Mouse (Mus musculus): ENCODE data around the gene Amt. TPM values are rescaled to one million over a fixed set of nuclear protein-coding genes. Genes with fewer than 3 reads are reported as not detected.

Gene Amt
- total RNA-seq, 2 experiments from 2014 or later: 29.5 to 34.0 TPM

DNA sequence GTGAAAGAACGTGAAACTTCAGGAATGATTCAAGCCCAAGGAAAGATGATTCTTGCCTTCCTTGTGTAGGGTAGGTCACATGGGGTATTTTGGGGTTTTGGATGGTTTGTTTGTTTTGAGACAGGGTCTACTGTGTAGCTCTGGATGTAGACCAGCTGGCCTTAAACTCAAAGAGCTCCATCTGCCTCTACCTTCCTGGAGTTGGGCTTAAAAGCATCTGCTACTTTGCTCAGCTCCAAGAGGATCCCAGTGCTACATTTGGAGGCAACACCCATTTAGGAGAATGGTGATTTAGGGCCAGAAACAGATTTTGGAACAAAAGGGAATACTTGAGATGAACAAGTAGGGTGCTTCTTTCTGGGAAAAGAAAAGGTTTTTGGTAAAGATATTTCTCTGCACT lies 28.1 kb downstream of the Amt start:
- DNase-seq (ENCODE audit: low spot score in 2 of 2): no peak

DNA sequence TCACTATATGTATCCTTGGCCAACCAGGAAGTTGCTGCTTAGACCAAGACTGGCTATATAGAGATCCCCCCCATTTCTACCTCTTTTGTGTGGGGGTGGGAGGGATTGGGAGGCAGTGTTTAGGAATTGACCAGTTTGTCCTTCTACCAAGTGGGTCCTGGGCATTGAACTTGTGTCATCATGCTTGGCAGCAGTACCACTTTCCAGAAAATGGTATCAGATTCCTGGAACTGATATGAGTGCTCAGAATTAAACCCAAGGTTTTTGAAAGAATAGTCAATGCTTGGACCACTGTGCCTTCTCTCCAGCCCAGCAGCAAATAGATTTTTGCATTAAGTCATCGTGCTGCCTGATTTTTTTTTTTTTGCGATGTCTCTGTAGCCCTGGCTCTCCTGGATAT lies 29.2 kb downstream of the Amt start:
- no peak for DNase-seq (ENCODE audit: low spot score in 2 of 2)
- intact Hi-C loops (cut with DNase I): no loop called here

More for the DNA sequence above, 28.1 kb downstream of the Amt start:
- intact Hi-C loops (cut with DNase I): no loop called here

DNA sequence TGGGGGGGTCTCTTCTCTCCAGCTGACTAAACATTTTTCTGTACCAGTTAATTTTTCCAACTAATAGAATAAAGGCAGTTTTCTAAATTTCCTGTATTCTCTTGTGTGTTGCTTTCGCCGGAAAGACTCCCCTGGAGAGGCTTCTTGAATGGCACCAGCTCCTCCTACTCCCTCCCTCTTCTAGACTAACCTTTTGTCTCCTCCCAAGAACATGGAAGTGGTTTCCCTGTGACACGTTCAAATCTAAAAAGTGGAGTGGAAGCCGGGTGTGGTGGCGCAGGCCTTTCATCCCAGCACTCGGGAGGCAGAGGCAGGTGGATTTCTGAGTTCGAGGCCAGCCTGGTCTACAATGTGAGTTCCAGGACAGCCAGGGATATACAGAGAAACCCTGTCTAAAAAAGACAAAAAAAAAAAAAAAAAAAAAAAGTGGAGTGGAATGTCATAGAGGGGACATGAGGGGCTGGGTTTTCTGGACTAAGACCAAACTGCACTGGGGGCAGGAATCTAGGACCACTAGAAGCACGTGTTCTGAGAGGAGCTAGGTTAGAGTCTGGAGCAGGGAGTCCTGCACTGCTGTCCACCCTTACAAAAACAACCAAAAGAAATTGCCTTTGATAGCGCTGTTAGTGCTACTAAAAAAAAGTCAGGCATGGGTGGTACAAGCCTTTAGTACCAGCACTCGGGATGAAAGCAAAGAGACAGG lies 41.3 kb downstream of the Amt start:
- no peak for DNase-seq (ENCODE audit: low spot score in 2 of 2)
- intact Hi-C loops (cut with DNase I): no loop called here

DNA sequence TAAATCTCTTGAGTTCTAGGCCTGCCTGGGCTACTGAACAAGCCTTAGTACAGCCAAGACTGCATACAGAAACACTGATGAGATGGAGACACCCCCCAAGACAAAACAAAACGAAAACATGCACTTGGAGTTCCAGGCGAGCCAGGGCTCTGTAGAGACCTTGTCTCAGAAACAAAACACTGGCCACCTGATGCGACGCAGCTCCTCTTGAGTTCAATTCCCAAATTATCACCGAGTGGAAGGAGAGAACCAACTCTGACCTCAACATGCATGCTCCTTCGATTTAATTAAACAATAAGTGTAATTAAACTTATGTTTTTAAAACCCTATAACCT lies 41.9 kb downstream of the Amt start:
- no peak for DNase-seq (ENCODE audit: low spot score in 2 of 2)
- intact Hi-C loops (cut with DNase I): no loop called here

DNA sequence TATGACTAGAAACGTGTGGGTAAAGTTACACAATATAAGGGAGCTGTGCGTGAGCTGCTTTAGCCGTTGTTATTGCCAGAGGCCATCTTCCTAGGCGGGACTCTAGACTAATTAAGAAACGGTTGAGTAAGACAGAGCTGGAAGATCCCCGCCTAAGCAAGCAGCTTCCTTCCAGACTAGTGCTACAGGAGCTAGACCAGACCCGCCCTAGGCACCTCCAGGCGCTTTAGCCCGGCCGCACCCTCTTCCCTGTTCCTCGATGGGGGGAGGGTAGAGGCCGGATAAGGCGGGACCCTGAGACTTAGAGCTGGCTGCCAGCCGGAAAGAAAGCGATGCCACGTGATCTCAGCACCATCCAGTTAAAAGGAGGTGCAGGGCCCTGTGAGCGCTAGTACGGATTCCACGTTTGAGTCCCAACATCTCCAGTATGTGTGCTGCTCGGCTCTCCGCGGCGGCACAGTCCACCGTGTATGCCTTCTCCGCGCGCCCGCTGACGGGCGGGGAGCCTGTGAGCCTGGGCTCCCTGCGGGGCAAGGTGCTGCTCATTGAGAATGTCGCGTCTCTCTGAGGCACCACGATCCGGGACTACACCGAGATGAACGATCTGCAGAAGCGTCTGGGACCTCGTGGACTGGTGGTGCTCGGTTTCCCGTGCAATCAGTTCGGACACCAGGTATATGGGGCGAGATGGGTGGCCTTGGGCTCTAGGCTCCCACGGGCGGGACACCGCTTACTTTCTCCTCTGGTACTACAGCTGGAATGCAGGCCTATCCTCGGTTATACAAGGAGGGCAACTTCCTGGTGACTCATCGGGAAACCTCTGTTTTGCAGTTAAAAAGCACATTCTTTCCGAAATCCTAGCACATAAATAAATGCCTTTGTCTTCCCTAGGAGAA lies 42.5 kb downstream of the Amt start, which contains the start of gene Gpx1:
TSS of gene Gpx1 (plus strand) at position 18 of the 896 bp plus-strand sequence.
- intact Hi-C loops (cut with DNase I): no loop called here
- peak; percentile 85 to 86 for DNase-seq (ENCODE audit: low spot score in 2 of 2)

DNA sequence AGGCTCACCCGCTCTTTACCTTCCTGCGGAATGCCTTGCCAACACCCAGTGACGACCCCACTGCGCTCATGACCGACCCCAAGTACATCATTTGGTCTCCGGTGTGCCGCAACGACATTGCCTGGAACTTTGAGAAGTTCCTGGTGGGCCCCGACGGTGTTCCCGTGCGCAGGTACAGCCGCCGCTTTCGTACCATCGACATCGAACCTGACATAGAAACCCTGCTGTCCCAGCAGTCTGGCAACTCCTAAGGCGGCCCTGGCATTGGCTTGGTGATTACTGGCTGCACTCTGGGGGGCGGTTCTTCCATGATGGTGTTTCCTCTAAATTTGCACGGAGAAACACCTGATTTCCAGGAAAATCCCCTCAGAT lies 43.2 kb downstream of the Amt start:
- intact Hi-C loops (cut with DNase I): no loop called here
- no peak for DNase-seq (ENCODE audit: low spot score in 2 of 2)

DNA sequence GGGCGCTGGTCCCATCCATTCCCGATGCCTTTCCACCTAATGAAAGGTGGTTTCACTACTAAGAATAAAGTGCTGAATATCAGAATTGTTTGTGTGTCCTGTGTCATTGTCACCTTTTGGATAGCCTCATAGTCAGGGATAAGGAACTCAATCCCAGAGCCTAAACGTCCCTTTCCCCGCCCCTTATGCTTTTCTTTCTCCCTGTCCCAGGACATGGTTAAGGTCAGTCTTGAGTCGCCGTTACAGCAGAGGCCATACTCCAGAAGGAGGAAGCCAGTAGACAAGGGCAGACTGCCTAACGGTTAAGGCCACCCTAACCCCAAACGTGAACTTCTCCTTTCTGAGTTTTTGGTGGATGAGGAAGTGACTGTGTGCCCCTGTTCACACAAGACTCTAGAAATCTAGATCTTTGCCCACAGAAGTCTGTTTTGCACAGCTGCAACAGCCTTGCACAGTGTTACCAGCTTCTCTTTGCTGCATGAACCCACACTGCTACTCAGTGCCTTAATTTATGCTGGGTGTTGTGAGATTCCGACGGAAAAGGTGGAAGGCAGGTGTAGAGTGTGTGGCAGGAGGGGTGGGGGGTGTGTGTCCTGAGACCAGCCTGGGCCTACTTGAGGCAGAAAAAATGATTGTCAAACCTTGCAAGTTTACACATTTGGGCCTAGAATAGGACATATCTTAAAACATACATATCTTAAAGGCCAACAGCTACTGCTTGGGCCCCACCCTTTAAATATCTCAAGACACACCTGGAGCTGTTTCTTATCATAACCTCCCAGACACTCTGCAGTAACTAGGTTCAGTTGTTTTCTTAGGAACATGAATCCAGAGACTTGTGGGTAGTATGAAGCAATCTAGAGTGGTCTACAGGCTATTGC lies 43.8 kb downstream of the Amt start:
- intact Hi-C loops (cut with DNase I): no loop called here
- DNase-seq (ENCODE audit: low spot score in 2 of 2): no peak

DNA sequence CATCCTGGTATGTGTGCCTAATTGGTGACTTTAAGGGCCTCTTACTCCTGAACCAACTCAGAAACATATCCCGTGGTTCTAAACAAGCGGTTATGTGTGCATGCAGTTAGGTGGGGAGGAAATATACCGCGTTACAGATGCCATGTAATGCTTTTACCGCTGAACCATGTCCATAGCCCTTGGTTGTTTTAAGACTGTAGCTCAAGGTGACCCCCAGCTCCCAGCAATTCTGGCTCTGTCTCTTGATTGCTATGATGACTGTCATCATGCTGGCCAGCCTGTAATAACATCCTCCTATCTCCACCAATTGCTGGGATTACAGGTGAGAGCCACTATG lies 44.5 kb downstream of the Amt start:
- intact Hi-C loops (cut with DNase I): no loop called here
- DNase-seq (ENCODE audit: low spot score in 2 of 2): no peak

DNA sequence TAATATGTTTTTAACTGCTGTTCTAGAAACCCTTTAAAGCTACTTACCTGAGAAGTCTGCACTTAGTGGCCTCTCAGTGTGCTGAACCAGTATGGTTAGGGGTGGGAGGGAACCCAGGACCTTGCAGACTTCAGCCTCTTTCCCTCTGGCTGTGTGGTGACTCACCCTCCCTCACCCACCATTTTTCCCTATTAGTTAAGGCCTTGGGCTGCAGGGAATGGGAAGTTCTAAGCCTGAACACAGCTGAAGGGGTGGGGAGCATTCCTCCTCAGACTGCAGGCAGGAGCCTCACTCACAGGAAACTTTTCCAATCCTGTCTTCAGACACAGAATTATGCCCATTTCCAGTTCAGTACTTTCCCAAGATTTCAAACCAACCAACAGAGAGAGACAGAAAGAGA lies 45.1 kb downstream of the Amt start:
- DNase-seq (ENCODE audit: low spot score in 2 of 2): no peak

DNA sequence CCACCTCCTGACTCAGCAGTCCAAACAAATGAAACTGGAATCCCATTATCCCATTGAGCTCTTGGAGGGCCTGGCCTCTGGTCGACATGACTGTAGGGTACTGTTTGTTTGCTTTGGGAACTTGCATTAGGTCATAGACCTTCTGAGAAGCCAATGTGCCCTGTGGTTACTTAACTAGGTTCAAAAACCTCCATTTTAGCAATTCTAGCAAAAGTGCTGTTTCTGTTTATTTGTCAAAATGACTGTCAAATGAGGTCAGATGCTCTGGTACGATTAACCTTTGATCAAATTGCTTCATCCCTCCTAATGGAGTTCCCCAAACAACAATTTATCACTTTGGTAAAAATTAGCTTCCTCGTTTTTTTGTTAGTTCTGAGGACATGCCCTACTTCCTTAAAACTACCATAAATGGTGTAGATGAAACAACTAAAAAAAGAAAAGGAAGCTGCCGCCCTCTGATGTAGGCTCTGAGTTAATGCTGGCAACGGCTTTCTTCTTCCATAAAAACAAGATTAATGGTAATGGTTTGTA lies 45.7 kb downstream of the Amt start:
- intact Hi-C loops (cut with DNase I): no loop called here
- no peak for DNase-seq (ENCODE audit: low spot score in 2 of 2)

More for the DNA sequence above, 45.1 kb downstream of the Amt start:
- intact Hi-C loops (cut with DNase I): no loop called here

DNA sequence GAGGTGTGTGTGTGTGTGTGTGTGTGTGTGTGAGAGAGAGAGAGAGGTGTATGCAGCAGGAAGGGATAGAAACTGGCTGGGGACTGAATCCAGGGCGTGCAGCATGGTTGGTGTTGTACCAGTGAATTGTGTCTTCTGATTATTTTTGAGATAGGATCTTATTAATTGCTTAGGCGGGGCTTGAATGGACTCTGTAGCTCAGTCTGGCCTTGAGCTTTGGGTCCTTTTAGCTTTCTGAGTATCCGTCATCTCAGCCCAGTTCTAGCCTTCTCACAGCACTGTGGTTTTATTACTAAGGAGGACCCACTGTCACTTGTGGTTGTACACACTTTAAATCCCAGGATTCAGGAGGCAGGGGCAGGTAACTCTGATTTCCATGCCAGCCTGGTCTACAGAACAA lies 46.7 kb downstream of the Amt start:
- intact Hi-C loops (cut with DNase I): no loop called here
- no peak for DNase-seq (ENCODE audit: low spot score in 2 of 2)

DNA sequence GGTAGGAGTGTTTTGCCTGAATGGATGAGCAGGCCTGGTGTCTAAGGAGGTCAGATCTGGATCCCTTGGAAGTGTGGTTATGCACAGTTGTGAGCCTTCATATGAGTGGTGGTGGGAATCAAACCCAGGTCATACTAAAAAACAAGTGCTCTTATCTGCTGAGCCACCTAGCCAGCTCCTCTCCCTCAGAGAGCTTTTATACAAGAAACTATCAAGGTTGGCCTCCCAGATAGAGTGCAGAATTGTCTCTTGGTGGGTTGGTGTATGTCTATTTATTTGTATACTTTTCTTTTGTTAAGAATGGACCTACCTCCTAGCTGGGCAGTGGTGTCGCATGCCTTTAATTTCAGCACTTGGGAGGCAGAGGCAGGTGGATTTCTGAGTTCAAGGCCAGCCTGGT lies 47.2 kb downstream of the Amt start:
- DNase-seq (ENCODE audit: low spot score in 2 of 2): no peak
- intact Hi-C loops (cut with DNase I): no loop called here

DNA sequence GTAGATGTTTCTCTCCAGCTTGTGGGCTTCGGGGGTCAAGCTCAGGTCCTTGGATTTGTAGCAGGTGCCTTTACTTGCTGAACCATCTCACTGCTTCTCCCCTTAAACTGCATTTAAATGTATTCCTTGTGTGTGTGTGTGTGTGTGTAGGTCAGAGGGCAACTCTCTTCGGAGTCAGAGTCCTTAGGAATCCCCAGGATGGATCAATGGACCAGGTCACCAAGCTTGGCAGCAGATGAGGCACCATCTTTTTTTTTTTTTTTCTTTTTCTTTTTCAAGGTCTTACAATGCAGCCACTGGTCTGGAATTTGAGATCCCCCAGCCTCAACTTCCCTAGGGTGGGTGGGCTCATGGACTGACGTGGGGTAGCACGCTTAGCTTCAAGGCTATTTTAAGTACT lies 47.8 kb downstream of the Amt start:
- intact Hi-C loops (cut with DNase I): no loop called here
- no peak for DNase-seq (ENCODE audit: low spot score in 2 of 2)

DNA sequence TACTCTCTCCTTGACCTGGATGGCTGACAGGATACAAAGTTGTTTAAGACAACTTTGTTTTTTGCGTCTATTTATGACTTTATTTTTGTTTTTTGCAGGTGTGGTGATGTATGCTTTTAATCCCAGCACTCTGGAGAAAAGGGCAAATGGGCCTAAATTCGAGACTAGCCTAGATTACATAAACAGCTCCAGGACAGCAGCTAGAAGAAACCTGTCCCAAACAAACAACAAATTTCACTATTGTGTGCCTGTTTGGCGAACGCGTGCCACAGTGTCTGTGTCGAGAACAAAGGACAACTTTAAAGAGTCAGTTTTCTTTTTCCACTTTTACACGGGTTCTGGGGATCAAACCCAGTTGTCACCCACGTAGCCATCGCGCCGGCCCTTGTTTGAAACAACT lies 50.4 kb downstream of the Amt start:
- DNase-seq (ENCODE audit: low spot score in 2 of 2): no peak
- intact Hi-C loops (cut with DNase I): loop anchor here (1.0 to 5.0 kb wide), 2 partner anchors 41 to 105 kb away; partner anchors contain the start of genes Rhoa and Tcta

DNA sequence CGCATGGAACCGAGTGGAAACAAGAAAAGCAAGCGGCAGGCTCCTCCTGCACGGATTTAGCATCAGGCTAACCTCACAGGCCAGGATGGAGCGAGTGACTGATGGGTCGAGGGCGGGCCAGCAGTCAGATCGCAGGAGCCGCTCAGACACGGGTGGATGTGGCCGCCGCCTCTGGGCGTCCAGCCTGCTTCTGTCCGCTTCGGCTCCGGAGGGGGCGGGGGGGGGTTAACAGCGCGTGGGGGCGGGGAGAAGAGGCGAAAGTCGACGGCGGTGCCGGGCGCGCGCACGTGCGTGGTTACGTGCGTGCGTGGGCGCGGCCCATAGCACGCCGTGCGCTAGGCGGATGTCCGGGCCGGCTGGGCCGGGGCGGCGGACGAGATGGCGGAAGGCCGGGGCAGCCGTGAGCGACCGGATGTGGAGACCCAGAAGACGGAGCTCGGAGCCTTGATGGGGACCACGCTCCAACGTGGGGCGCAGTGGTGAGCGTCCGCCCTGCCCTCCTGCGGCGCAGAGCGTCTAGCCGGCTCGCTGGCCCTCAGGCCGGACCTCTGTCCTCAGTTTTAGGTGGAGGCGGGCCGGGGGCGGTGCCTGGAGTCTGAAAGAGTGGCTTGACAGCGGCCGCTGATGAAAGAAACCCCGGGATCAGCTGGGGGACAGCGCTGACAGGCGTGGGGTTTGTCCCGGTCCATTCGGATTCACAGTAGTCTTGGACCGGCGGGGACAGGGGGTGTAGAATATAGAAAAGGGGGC lies 51.1 kb downstream of the Amt start, which contains the start of gene Usp4:
TSS of gene Usp4 (plus strand) at position 314 of the 750 bp plus-strand sequence.
- DNase-seq (ENCODE audit: low spot score in 2 of 2): peak; percentile 88 to 89
- intact Hi-C loops (cut with DNase I): loop anchor here (1.0 to 5.0 kb wide), 2 partner anchors 41 to 105 kb away; partner anchors contain the start of genes Rhoa and Tcta

DNA sequence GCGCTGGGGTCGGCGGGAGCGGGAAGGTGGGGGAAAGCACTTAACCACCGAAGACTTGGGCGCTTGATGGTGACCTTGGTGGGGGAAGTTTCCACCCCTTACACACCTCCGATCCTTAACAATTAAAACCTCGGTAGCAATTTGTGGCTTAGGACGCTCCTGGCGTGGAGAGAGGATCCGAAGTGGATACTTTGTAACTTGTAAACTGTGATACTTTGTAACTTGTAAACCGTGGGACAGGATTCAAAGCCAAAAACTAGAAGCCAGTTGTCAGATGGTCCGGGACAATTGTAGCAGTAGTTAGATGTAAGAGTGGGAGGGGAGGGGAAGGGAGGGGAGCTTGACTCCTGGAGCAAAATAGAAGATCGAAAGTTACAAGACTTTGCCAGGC lies 51.6 kb downstream of the Amt start:
- no peak for DNase-seq (ENCODE audit: low spot score in 2 of 2)
- intact Hi-C loops (cut with DNase I): loop anchor here (5.0 kb wide), 1 partner anchor 104 kb away; no protein-coding TSS in a partner anchor

DNA sequence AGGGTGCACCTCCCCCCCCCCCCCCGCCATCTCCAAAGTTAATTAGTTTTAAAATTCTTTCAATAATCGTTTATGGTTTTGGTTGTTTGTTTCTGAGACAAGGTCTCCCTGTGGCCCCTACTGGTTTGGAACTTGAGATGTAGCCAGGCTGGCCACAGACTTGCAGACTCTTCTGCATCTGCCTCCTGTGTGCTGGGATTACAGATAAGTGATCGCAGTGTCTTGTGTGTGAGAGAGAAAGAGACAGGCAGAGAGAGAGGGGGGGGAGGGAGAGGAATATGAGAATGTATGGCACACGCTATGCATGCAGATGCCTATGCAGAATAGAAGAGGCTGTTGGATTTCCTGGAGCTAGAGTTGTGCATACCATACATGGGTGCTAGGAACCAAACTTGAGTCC lies 53.1 kb downstream of the Amt start:
- DNase-seq (ENCODE audit: low spot score in 2 of 2): no peak
- intact Hi-C loops (cut with DNase I): loop anchor here (5.0 kb wide), 1 partner anchor 103 kb away; no protein-coding TSS in a partner anchor
